Mouse (Mus musculus): ENCODE results near the gene Sytl5. TPM values are rescaled to one million over a fixed set of nuclear protein-coding genes. Genes with fewer than 3 reads are reported as not detected.

Sytl5 gene
- not detected for polyA plus RNA-seq (2017; shearing (Covaris generic))

DNA sequence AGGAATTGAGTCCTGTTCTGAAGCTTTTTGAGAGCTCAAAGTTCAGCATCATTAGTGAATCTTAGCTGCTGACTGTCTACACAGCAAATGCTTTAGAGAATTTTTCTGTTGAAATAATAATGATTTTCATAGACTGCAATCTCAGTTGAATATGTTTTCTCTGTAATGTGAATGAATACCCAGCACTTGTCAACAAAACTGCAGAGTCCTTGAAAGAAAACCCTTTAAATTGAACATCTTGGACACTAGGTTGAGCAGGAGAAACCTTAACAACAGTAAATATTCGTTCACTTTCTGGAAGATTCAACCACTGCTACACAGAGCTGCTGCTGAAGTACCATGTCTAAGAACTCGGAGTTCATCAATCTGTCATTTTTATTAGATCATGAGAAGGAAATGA lies at the start of gene Sytl5:
Gene Sytl5, plus strand, starts transcription at position 301 of the 400 bp plus-strand sequence.

DNA sequence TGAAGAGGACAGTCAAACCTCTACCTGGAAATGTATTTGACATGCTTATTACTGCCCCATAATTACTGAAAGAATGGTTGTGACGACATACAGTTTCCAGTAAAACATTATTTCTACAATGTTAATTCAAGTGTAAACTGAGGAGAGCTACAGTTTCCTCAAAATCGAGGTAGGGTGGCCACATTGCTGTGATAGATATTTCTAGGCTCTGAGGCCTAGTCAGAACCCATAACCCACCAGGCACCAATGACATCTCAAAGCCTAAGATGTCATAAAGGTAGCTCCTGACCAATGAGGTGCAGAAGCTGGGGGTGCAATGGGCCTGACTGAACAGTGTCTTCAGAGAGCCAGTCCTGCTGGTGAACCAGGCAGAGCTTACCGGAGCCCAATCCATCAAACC lies 38.8 kb upstream of the Sytl5 start, which contains the start of gene Hypm:
Gene Hypm, plus strand, starts transcription at position 301 of the 400 bp plus-strand sequence.

DNA sequence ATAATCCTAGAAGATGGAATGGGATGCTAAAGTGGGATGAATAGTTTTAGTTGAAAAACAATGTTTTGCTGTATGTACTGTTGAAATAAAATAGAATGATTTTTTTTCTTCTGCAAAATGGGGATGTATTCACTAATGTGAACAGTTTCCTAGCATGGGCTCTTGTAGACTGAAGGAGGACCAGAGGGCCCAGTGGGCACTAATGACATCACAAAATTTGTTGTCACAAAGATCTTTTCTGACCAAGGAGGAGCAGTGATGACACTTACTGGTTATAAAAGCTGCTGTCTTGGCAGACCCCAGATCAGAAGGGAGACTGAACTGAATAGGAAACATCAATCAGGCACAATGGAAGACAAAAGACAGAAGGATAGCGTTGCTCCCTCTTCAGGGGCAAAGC lies 36.0 kb upstream of the Sytl5 start, which contains the start of gene H2al3:
Gene H2al3, plus strand, starts transcription at position 301 of the 400 bp plus-strand sequence.

Other genes with a start within 250 kb of the Sytl5 start
- gene Dynlt3, start 222.6 kb upstream of the Sytl5 start, polyA plus RNA-seq (2017; shearing (Covaris generic)): 47.2 TPM
- gene Hypm, start 38.7 kb upstream of the Sytl5 start, polyA plus RNA-seq (2017; shearing (Covaris generic)): not detected
- gene H2al3, start 35.9 kb upstream of the Sytl5 start, polyA plus RNA-seq (2017; shearing (Covaris generic)): not detected
- gene Srpx, start 232.1 kb downstream of the Sytl5 start, polyA plus RNA-seq (2017; shearing (Covaris generic)): not detected

All from effector memory CD4-positive, alpha-beta T cell, adult 5 months (primary cell).